Mouse (Mus musculus) thymus, adult 2 months (tissue): ENCODE results near the gene Lrrc4.

Experiments
- CTCF ChIP-seq: fragments of 200-500 bp; IDR thresholded peaks from 2 replicates; pipeline ENCODE4 v1.5.1; 2012; ENCODE audit warnings: mild to moderate bottlenecking, control low read depth, low read length, moderate library complexity, borderline replicate concordance; ENCODE audit not compliant: control insufficient read depth, poor library complexity, insufficient read depth; ENCODE audit errors: extremely low read depth
- POLR2A ChIP-seq: fragments of 200-500 bp; IDR thresholded peaks from 2 replicates; pipeline ENCODE4 v1.6.1; 2012; ENCODE audit warnings: mild to moderate bottlenecking, low read length, control low read depth, moderate library complexity; ENCODE audit not compliant: control insufficient read depth, poor library complexity, insufficient read depth; ENCODE audit errors: extremely low read depth

- TF ChIP-seq POLR2A (no peak), CTCF (no peak)
These were observed 203.1 kb downstream of the Lrrc4 start for GRCm38 (mm10) chr6:28628408-28628807.
